Mouse (Mus musculus) limb, embryonic 10.5 days (tissue): ENCODE results near the gene Paf1. TPM values are rescaled to one million over a fixed set of nuclear protein-coding genes. Genes with fewer than 3 reads are reported as not detected.

ENCODE experiments used
- DNase-seq: peaks from one replicate; pipeline ENCODE4 v3.0.0-alpha.2; 2017; ENCODE audit warnings: low spot score
- H3K27ac ChIP-seq: fragments of 300-500 bp; sonication (generic); 2 replicates; pipeline ENCODE4 v1.5.1; 2016; ENCODE audit warnings: mild to moderate bottlenecking
- H3K27me3 ChIP-seq: fragments of 300-500 bp; sonication (generic); 2 replicates; pipeline ENCODE4 v1.6.1; 2016; ENCODE audit warnings: low read depth, mild to moderate bottlenecking; ENCODE audit not compliant: poor library complexity, severe bottlenecking
- H3K36me3 ChIP-seq: fragments of 300-500 bp; sonication (generic); 2 replicates; pipeline ENCODE4 v1.6.1; 2016; ENCODE audit warnings: mild to moderate bottlenecking, moderate library complexity
- H3K4me1 ChIP-seq: fragments of 300-500 bp; sonication (generic); 2 replicates; pipeline ENCODE4 v1.6.1; 2016
- H3K4me3 ChIP-seq: fragments of 300-500 bp; sonication (generic); 2 replicates; pipeline ENCODE4 v1.5.1; 2016; ENCODE audit warnings: mild to moderate bottlenecking, moderate library complexity
- H3K9me3 ChIP-seq: fragments of 300-500 bp; sonication (generic); replicated peaks from 2 replicates; pipeline ENCODE4 v1.6.1; 2016; ENCODE audit warnings: mild to moderate bottlenecking
- WGBS: fragments of 180-500 bp; shearing (Covaris S2); methylation state at CpG from one replicate; pipeline ENCODE4 v1.1.7; 2016; 5-methylcytosine and 5-hydroxymethylcytosine counted together
- polyA plus RNA-seq: library from polyadenylated mRNA; unstranded; fragments of >200 nt; fragmentation: Nextera tagmentation; extraction: Ambion mirVana; gene quantifications from 2 replicates; pipeline ENCODE4 v1.2.1, GENCODE M21; 2016

Gene Paf1
- polyA plus RNA-seq, 1 experiment from 2014 or later = 91.5 TPM

DNA sequence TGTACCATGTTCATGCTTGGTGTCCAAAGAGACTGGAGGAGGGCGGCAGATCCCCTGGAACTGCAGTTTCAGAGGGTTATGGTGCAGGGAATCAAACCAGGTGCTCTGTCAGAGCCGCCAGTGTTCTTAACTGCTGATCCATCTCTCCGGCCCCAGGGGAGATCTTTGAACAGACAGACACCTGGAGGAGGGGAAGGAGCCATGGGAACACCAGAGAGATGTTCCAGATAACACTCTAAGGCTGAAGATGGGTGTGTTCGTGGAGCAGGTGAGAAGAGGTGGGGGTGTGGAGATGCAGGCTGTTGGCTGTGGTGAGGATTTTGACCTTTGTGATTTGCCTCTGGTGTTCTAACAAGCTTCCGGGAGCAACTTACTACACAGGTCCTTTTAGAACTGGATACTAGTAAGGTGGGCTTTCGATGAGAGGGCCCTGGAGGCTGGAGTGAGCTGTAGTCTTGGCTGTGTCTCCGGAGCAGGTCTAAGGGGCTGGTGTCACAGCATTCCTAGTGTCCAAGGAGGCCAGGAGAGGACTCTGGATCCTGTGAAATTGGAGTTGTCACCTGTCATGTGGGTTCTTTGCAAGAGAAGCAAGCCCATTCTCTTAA, 18.8 kb upstream of the Paf1 start:
- peaks cover 69% of the 10 kb centered on the region for H3K4me1 ChIP-seq
- H3K27me3 ChIP-seq = no peaks in the 10 kb centered on the region

DNA sequence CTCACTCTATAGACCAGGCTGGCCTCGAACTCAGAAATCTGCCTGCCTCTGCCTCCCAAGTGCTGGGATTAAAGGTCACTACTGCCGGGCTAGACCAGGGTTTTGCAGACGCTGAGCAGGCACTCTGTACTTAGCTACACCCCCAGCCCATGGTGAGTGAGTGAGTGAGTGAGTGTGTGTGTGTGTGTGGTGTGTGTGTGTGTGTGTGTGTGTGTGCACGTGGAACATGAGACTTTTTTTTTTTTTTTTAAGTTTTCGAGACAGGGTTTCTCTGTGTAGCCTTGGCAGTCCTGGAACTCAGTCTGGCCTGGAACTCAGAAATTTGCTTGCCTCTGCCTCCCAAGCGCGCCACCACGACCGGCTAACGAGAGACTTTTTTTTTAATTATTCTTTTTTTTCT, 18.1 kb upstream of the Paf1 start:
- Histone ChIP-seq H3K4me1 (peaks cover 69% of the 10 kb centered on the region), H3K9me3 (no peaks in the 10 kb centered on the region), H3K27ac (peak overlapping the region; percentile 98), H3K4me3 (peak overlapping the region; percentile 55), H3K36me3 (peaks cover 19% of the 10 kb centered on the region), H3K27me3 (no peaks in the 10 kb centered on the region)
- DNase-seq = no peak
- 87% methylated on average over 10 of the region's 10 CpGs for WGBS

More for the DNA sequence above, 18.8 kb upstream of the Paf1 start:
- DNase-seq = no peak
- H3K36me3 ChIP-seq = peaks cover 26% of the 10 kb centered on the region
- H3K4me3 ChIP-seq = 0 out of 2 replicates have a peak overlapping the region, but pooled peaks have one; percentile 82
- WGBS = 78% methylated on average over 7 of the region's 7 CpGs
- no peaks in the 10 kb centered on the region for H3K9me3 ChIP-seq
- H3K27ac ChIP-seq = peak overlapping the region; percentile 98

DNA sequence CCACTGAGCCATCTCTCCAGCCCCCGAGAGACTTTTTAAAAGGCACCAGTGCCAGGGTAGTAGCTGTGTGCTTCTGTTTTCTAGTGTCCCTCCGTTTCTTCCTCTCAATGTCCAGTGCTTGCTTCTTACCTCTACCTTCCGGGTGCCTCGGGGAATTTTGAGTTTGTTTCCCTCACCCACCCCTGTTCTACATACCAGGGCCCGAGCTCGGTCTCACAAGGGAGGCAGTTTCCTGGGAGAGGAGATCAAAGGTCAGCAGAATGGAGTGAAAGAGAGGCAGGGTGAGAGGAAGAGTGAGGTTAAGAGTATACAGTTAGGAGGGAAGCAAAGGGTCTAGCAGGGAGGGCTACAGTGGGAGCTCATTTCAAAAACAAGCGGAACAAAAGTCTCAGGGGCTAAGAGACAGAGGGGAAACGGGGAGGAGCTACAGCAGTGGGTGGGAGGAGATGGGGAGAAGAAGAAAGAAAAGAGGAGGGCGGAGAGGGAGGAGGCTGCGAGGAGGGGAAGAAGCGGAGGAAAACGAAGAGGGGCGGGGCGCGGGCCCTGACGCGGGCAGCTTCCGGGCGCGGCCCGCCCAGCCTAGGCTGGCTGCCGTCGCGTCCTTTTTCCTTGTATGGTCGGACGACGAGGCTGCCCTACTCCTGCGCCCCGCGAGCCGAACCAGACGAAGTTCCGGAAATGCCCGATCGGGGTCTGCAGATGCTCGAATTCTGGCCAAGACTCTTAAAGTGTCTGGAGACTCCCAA, 17.4 kb upstream of the Paf1 start:
- DNase-seq = peak; percentile 92
- no peaks in the 10 kb centered on the region for H3K27me3 ChIP-seq
- H3K4me1 ChIP-seq = peaks cover 66% of the 10 kb centered on the region
- peaks cover 12% of the 10 kb centered on the region for H3K36me3 ChIP-seq
- peak overlapping the region; percentile 98 for H3K27ac ChIP-seq
- no peaks in the 10 kb centered on the region for H3K9me3 ChIP-seq
- WGBS = 1% methylated on average over 36 of the region's 36 CpGs
- H3K4me3 ChIP-seq = peak overlapping the region; percentile 55

DNA sequence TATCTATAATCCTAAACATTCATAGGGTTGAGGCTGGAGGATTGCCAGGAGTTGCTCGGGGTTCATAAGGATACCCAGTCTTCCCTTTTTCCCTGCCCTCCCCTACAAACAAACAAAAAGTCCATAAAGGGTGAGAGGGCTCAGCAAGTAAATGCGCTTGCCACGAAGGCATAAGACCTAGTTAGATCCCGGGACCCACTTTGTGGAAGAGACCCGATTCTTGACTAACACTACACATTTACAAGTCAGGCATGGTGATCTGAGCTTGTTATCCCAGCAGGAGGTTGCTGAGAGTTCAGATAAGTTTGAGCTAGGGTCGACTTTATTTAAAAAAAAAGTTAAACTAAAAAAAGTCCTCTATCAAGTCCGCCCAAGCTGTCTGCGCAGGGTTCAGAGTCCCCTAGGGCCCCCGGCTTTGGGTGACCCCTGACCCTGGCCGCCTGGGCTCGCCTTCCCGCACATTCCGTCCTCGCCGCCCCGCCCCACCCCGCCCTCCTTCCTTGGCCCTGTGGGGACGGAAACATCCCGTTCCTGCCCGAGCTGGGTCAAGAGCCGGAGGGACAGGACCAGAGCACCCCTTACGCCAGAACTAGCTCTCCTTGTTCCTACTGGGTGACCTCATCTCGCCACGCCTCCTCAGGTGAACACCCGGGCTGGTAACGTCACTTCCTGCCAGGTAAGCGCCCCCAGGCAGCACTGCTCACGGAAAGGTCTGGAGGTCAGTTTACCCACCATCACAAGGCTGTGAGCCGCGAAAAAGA, 16.6 kb upstream of the Paf1 start:
- DNase-seq = peak; percentile 78
- Histone ChIP-seq H3K36me3 (peaks cover 11% of the 10 kb centered on the region), H3K9me3 (no peaks in the 10 kb centered on the region), H3K4me3 (peak overlapping the region; percentile 55), H3K4me1 (peaks cover 66% of the 10 kb centered on the region), H3K27ac (peak overlapping the region; percentile 98), H3K27me3 (no peaks in the 10 kb centered on the region)
- 2% methylated on average over 30 of the region's 30 CpGs for WGBS

DNA sequence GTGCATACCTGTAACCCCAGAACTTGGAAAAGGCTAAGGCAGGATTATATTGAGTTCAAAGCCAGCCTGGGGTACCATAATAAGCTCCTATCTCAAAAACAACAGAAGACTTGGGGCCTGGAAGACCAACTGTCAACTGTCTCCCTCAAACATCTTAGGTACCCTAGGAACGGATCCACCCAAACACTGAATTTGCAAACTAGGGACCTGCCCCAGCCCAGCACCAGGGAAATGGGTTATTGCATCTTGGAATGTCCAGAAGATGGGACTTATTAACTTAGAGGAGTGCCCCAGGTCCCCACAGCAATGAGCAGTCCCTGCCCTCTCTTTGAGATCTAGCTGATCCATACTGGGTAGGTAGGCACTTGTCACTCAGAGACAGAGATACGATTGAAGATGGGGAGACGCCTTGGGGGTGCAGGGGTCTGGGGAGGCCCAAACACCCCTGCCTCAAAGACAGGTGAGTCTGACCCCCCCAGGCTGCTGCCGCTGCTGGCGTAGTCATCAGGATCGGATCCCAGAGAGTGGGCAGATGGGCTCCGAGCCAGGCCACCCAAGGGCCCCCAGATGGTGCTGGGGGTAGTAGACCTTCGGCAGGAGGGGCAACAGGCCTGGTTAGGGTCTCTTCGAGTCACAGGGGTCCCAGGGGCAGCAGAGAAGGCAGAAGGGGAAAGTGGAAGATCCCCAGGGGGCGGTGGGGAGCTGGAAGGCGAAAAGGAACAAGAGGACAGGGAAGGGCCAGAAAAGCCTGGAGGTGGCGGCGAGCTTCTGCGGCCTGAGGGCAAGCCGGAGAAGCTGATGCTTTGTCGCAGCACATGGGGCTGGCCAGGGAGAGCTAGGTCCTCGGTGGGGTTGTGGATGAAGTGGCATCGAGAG, 15.3 kb upstream of the Paf1 start:
- no peak for DNase-seq
- no peaks in the 10 kb centered on the region for H3K9me3 ChIP-seq
- 75% methylated on average over 18 of the region's 18 CpGs for WGBS
- H3K27ac ChIP-seq = peak overlapping the region; percentile 90
- no peaks in the 10 kb centered on the region for H3K27me3 ChIP-seq
- peaks cover 77% of the 10 kb centered on the region for H3K4me1 ChIP-seq
- H3K4me3 ChIP-seq = peak overlapping the region; percentile 76
- H3K36me3 ChIP-seq = peaks cover 11% of the 10 kb centered on the region

DNA sequence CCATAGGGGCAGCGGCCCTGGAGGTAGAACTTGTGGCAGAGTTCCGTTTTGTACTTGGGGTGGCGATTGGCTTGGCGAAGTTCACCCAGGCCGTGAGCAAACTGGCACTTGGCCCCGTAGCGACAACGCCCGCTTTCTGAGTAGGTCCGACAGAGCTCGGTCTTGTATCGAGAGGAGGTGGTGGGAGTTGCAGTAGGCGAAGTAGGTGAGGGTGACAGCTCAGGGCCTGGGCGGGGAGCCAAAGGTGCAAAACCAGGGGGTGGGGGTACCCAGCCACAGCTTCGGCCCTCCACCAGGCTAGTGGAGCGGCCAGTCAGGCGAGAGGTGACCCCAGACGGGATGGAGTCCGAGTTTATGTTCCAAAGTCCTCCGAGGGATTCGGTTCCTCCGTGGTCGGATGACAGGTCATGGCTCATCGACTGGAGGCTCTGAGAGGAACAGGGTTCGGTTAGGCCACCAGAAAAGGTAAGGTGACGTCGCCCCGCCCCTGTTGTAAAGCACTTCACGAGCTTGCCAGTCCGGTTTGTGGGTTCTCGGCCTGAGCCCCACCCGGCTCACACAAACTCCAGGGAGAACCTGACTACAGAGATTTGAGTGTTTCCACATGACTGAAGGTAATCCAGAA, 14.6 kb upstream of the Paf1 start:
- no peaks in the 10 kb centered on the region for H3K27me3 ChIP-seq
- H3K4me1 ChIP-seq = peaks cover 84% of the 10 kb centered on the region
- DNase-seq = no peak
- 39% methylated on average over 32 of the region's 32 CpGs for WGBS
- H3K27ac ChIP-seq = peak overlapping the region; percentile 90
- H3K9me3 ChIP-seq = no peaks in the 10 kb centered on the region
- H3K36me3 ChIP-seq = peaks cover 11% of the 10 kb centered on the region
- peak overlapping the region; percentile 76 for H3K4me3 ChIP-seq

DNA sequence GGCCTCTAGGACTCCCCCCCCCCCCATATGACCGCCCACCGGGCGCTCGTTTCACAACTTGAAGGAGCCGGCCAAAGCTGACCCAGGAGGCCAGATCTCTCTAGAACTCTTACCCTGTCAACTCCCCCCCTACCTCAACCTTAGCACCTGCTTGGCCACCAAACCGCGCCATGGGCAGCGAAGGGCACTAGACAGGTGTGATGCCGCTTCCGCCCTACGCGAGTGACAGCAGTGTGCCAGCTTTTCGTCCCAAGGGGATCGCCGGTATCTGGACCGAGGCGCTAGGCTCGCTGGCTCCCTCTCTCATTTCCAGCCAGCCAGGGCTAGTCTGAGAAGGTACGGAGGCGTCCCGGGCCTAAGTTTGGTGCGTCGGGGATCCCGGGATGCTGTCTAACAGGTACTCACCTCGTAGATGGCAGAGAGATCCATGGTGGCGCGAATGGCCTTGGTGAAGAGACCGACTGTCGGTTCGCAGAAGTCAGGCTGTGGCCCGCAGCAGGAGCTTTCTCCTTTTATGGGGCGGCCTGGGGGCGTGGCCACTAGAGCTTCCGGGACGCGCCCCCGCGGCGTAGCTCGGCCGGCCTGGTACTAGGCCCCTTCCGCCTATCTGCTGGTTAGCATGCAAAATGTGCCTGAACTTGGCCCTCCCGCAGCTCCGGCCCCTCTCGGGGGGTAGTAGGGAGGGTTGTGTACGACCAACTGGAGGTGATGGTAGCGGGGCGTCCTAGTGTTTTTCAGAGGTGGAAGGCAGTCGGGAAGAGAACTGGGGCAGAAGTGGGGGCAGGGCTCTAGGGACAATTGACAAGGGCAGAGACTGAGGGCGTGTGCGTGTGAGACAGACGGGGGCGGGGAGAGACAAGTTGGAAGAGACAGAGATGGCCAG, 13.7 kb upstream of the Paf1 start:
- Histone ChIP-seq H3K27ac (peak overlapping the region; percentile 90), H3K4me1 (peaks cover 86% of the 10 kb centered on the region), H3K36me3 (peaks cover 11% of the 10 kb centered on the region), H3K27me3 (no peaks in the 10 kb centered on the region), H3K9me3 (no peaks in the 10 kb centered on the region), H3K4me3 (peak overlapping the region; percentile 76)
- DNase-seq = peak; percentile 93
- under 1% methylated on average over 53 of the region's 53 CpGs for whole genome bisulfite sequencing

DNA sequence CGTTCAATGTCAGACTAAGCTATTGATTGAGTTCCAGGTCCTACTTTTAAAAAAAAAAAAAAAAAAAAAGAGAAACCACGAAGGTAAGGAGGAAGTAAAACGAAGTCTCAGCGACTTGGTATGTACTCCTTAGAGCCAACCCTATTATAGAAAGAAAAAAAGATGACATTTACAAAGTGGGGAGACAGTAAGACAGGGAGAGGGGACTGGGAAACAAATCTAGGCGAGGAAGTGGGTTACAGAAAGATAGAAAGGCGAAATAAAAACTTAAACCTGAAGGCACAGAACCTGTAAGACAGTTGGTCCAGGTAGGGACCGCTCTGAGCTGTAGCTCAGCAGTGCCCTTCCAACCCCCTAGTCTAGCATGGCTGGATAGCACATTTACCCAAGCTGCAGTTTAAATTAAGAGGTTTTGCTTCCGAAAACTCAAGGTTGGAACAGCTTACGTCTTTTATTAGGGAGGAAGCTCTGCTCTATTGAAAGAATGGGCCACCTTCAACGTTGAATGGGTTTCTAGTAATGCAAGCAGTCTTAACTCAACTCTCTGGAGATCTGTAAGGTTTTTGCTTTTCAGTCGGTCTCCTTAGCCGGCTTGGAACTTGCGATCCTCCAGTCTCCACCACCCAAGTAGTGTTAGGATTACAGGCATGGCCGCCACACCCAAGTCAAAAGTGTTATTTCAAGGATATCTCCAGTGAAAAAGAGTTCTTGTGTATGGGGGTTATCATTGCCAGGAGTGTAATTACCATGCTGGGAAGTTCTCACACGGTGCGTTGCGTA, 12.3 kb upstream of the Paf1 start, which contains the start of gene Zfp36:
TSS of gene Zfp36 (minus strand) at position 17 of the 780 bp plus-strand sequence.
- H3K36me3 ChIP-seq = peaks cover 15% of the 10 kb centered on the region
- WGBS = 58% methylated on average over 17 of the region's 17 CpGs
- H3K4me3 ChIP-seq = peak within 1 kb of the TSS; percentile 76
- H3K9me3 ChIP-seq = no peaks in the 10 kb centered on the region
- peaks cover 78% of the 10 kb centered on the region for H3K4me1 ChIP-seq
- peak within 1 kb of the TSS; percentile 95 for H3K27ac ChIP-seq
- no peak for DNase-seq
- no peaks in the 10 kb centered on the region for H3K27me3 ChIP-seq

DNA sequence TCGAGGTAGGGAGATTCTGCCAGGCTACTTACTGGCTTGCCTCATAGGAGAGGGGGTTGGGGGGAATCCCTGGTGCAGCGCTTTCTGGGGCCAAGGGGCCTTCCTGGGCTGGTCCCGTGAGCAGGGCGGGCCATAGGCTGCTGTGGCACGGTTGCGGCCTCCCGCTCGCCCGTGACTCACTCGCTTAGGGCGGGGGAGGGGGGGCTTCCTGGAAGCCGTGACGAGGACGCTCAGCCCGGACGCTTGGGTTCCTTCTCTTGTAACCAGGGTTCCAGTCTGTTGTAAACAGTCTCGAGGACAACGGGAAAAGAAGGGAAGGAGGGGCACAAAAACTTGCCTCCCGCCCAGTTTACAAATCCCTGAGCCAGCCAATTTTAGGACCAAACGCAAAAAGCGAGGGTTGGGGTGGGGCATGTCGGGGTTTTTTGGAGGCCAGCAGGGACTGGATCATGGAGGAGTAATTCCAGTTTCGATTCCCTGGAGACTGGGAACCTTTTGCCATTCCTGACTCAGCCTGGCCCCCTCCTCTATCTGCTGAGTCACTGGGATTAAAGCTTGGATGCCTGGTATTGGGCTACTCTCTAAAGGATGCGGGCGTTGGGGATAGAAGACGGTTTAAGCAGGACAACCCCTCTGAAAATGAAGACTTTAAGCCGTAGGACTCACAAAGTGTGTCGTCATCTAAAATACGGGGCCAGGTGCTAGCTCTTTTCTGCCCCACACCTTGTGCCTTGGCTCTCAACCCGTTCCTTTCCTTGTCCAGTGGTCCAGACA, 11.5 kb upstream of the Paf1 start:
- Histone ChIP-seq H3K4me3 (peak overlapping the region; percentile 46), H3K27me3 (no peaks in the 10 kb centered on the region), H3K36me3 (peaks cover 23% of the 10 kb centered on the region), H3K27ac (peak overlapping the region; percentile 95), H3K4me1 (peaks cover 76% of the 10 kb centered on the region), H3K9me3 (no peaks in the 10 kb centered on the region)
- WGBS = 8% methylated on average over 30 of the region's 30 CpGs
- DNase-seq = peak; percentile 64

DNA sequence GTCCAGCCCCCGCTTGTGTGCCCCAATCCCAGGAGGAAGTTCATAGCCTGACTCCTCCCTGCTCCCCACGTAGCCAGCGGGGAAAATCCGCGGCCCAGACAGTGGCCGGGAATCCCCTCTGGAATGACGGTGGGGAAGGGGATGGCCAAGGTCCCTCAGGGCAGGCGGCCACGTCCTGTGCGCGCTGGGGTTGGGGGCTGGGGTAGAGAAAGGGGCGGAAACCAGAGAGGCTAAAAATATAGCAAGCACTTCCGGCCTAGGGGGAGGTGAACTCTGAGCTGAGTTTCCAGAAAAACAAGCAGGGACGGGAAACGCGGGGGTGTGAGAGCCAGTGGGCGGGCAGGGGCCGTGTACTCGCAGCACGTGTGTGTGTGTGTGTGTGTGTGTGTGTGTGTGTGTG, 10.8 kb upstream of the Paf1 start:
- H3K27me3 ChIP-seq = no peaks in the 10 kb centered on the region
- H3K36me3 ChIP-seq = peaks cover 28% of the 10 kb centered on the region
- H3K27ac ChIP-seq = peak overlapping the region; percentile 95
- no peaks in the 10 kb centered on the region for H3K9me3 ChIP-seq
- WGBS = 3% methylated on average over 16 of the region's 20 CpGs
- H3K4me1 ChIP-seq = peaks cover 75% of the 10 kb centered on the region
- DNase-seq = peak; percentile 88
- peak overlapping the region; percentile 46 for H3K4me3 ChIP-seq
